23 mouse cellular contexts compared by ENCODE assay signal in genomic region chr2:62463287-62463686, GRCm38 (mm10). TPM values are rescaled to one million over a fixed set of nuclear protein-coding genes. Genes with fewer than 3 reads are reported as not detected.
A peak's percentile ranks its signal among the peaks of the same experiment; 100 is the strongest.
DNase-seq lines count a peak whose midpoint lies in the region; ATAC-seq lines count a peak whose summit lies in the region.
"Had no signal": no experiment of that assay in that cellular context is flagged by ENCODE, and none has a peak within 500 bp of the region (broad histone marks: within the 10 kb centered on the region; RNA-seq: fewer than 3 reads in every experiment).

No protein-coding gene starts in this region.

- peak; percentile 50 for ATAC-seq in CD4-positive, CD25-positive, alpha-beta regulatory T cell, adult 4 months
- ATAC-seq in activated CD4-positive, CD25-positive, alpha-beta regulatory T cell, adult 4 months: peak; percentile 36
- ATAC-seq in inflammation-experienced regulatory T-cells, adult 6 months: peak; percentile 51
- ATAC-seq: forebrain, embryonic 13.5 days; forebrain, embryonic 15.5 days; forebrain, postnatal 0 days; Patski had no signal

- DNase-seq in thymus, postnatal 25 days: no peak
- DNase-seq in layer of hippocampus, postnatal 36 days: no peak
- no peak for DNase-seq in left cerebral cortex, adult 11 months (ENCODE audit: low spot score)
- DNase-seq: adrenal gland, adult 8-10 months; adrenal gland, postnatal 14 days; adrenal gland, postnatal 36 days; cerebellum, adult 11-12 months; cerebellum, adult 2 months; cerebellum, adult 9-10 months; cerebellum, postnatal 10 days; cerebellum, postnatal 25 days; forebrain, postnatal 0 days had no signal

RNA-seq across cellular contexts. Expression of gene Gcg, which starts 20.2 kb away (rescaled TPM):
- polyA plus RNA-seq in CD4-positive, CD25-positive, alpha-beta regulatory T cell, adult 4 months (2017; shearing (Covaris generic)): not detected
- polyA plus RNA-seq in activated CD4-positive, CD25-positive, alpha-beta regulatory T cell, adult 4 months (2017; shearing (Covaris generic)): not detected
- 10 to 100 TPM in 1 of 3 experiments, not detected in 2; 13.2 TPM for polyA plus RNA-seq in inflammation-experienced regulatory T-cells, adult 6 months (2017; shearing (Covaris generic))
- total RNA-seq in layer of hippocampus, postnatal 36 days (2021): not detected
- total RNA-seq: adrenal gland, adult 18-20 months; adrenal gland, adult 8-10 months; adrenal gland, postnatal 14 days; adrenal gland, postnatal 36 days had no signal
- polyA plus RNA-seq: C2C12; cerebellum, adult 2 months; cortical plate, adult 2 months; embryonic facial prominence, embryonic 10.5 days; forebrain, embryonic 11.5 days; Patski had no signal

RNA-seq across cellular contexts. Expression of gene Dpp4, which starts 51.3 kb away (rescaled TPM):
- polyA plus RNA-seq in CD4-positive, CD25-positive, alpha-beta regulatory T cell, adult 4 months (2017; shearing (Covaris generic)): 100 to 1,000 TPM in 1 of 2 experiments, 10 to 100 TPM in 1; 98.3 to 101 TPM
- 100 to 1,000 TPM in 1 of 2 experiments, 10 to 100 TPM in 1; 89.9 to 107 TPM for polyA plus RNA-seq in activated CD4-positive, CD25-positive, alpha-beta regulatory T cell, adult 4 months (2017; shearing (Covaris generic))
- 100 to 1,000 TPM in 2 of 3 experiments, 10 to 100 TPM in 1; 56.6 to 101 (median 101) TPM for polyA plus RNA-seq in inflammation-experienced regulatory T-cells, adult 6 months (2017; shearing (Covaris generic))
- under 1 TPM; 0.30 to 0.71 TPM for total RNA-seq in layer of hippocampus, postnatal 36 days (2021)
- polyA plus RNA-seq: C2C12 had no signal
